Mouse (Mus musculus) cortical plate, adult 2 months (tissue): ENCODE data around the gene Shroom3.

Experiments
- CTCF ChIP-seq: fragments of 200-500 bp; IDR thresholded peaks from 2 replicates; pipeline ENCODE4 v1.5.1; 2011; ENCODE audit warnings: mild to moderate bottlenecking, control low read depth, low read length; ENCODE audit not compliant: insufficient read depth; ENCODE audit errors: extremely low read depth
- POLR2A ChIP-seq: fragments of 200-500 bp; IDR thresholded peaks from 2 replicates; pipeline ENCODE4 v1.6.1; 2011; ENCODE audit warnings: mild to moderate bottlenecking, low read length, control low read depth; ENCODE audit not compliant: insufficient read depth; ENCODE audit errors: extremely low read depth

DNA sequence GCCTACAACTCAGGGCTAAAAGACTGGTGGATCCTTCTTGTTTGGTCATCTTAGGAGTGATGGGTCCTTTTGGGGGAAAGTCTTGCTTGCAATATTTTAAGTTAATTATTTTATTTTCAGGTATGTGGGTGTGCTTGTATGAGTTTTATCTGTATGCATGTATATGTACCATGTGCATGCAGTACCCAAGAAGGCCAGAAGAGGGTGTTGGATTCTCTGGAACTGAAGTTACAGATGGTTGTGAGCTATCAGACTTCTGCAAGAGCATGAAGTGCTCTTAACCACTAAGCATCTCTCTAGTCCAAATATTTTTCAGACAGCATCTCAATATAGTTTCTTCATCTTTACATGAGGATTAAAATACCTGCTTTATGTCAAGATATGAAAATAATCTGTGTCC lies 97.8 kb downstream of the Shroom3 start:
- TF ChIP-seq CTCF = no peak
- no peak for TF ChIP-seq POLR2A
